Mouse (Mus musculus) urinary bladder, postnatal 14 days (tissue): ENCODE results near the gene Phf7.

Experiments used
- DNase-seq: peaks from one replicate; pipeline ENCODE4 v3.0.0; 2021; ENCODE audit warnings: low spot score

The Phf7 gene

DNA sequence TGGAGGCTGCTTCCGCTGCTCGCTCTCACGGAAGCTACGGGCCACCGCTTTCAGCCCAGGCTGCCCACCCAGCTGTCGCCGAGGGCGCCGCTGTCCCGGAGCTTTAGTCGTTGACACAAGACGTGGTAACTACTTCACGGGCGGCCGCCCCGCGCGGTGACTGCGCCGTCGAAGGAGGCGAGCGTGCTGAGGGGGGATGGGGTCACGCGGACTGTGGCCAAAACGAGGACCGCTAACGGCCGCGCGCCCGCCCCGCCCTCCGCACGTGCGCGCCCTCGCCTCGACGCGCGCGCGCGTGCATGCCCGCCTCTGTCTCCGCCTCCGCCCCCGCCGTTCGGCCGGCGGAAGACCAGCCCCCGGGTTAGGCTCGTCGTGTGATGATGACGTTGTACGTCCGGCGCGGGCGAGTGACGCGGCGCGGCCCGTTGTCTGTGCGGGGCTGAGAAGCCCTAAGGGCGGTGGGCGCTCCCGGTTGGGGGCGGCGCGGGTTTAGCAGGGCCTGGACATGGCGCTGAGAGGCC lies at the start of gene Phf7, which contains the start of gene Bap1:
TSS of gene Phf7 (minus strand) at position 234 of the 521 bp plus-strand sequence.
TSS of gene Bap1 (plus strand) at position 367 of the 521 bp plus-strand sequence.
- DNase-seq: peak; percentile 94

DNA sequence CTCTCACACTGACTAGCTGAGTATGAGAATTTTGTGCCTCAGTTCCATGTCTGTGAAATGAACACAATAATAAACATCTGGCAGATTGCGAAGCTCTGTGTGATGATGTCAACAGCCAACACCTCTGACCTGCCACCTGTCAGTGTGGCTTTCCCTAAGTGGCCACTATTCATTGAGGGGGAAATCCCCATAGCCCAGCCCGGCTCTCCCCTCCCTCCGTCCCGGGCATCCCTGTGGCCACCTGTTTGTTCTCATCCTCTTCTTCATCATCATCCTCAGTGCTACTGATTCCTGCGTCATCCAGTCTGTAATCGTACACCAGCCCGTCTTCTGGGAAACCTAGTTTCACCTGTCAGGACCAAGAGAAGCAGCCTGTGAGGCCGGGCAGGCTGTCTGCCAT lies 34.6 kb upstream of the Phf7 start:
- no peak for DNase-seq

DNA sequence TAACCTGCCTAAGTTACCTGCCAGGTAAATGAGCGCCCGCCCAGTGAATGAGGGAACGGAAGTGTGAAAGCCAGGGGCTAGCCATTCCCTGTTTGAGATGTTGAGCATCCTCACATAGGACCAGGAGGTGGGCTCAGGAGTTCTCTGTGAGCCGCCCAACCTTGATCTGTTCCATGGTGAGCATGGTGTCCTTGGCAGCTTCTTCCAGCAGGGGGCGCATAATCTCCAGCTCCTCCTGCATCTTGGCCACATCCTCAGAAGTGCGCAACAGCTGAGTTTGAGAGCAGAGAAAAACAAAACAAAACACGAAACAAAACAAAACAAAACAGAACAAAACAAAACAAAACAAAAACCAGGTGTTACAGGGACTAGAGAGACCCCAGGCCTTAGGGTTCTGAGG lies 21.0 kb upstream of the Phf7 start:
- peak; percentile 77 for DNase-seq

DNA sequence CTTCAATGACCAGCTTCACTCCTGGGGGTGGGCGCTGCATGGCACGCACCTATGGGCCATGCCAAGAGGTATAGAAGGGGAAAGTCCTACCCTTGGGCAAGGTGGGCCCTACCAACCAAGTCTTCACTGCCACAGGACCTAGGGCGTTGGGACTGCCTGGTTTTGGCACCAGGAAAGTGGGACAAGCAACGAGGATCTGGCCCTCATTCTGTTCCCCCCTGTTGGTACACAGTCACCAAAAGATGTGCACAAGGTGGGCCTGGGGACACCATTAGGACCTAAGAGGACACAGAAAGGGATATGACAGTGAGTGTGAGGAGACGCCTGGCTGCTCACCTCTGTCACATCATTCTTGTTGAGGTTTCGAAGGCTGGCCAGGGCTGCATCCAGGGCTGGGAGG lies 20.0 kb upstream of the Phf7 start:
- no peak for DNase-seq

DNA sequence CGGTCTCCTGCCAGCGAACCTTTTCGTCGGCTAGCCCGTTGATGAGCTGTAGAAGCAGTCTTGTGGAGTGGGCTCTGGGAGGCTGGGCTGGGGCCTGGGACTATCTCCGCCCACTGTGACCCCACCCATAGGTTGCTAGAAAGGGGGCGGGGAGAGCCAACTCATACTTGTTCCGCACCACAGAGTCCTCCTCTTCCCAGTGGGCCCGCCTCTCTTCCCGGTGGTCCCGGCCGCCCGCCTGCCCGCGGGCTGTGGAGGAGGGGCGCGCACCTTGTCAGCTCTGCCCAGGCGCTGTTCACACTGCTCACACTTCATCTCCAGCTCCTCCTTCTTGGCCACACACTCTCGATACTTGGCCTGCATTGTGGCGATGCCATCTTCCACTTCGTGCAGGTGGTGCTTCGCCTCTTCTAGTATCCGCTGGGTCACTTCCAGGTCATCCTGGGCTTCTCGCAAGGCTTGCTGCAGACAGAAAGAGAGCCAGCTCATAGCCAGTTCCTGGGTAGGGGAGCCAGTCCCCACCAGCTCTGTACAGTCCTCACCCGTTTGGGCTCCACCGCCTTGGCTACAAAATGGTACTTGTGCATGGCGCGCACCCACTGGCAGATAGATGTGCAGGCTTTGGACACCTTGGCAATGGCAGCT lies 18.5 kb upstream of the Phf7 start:
- DNase-seq: peak; percentile 54

DNA sequence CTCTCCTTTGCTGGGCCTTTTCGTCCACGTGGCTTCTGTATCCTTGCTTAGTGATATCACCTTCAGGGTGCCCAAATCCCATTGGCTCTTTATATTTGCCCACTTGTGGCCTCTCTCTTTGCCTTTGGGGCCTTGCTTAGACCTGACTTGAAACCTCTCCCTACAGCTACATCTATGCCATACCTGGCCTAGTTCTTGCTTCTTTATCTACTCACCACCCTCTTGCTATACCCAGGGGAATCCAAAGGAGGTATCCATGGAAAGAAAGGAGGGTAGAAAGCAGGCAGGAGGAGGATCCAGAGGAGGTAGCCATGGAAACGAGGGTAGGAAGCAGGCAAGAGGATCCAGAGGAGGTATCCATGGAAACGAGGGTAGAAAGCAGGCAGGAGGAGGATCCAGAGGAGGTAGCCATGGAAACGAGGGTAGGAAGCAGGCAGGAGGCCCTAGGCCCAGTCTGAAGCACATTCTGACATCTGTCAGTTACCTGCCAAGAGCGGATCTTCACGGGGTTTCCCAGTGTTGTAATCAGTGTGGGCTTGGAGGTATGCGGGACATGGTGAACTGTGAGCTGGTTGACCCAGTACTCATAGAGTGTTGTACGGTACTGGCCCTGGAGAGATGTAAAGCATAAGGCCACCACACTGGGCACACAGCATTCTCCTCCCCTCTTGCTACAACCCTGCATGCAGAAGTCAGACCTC lies 17.3 kb upstream of the Phf7 start:
- no peak for DNase-seq

DNA sequence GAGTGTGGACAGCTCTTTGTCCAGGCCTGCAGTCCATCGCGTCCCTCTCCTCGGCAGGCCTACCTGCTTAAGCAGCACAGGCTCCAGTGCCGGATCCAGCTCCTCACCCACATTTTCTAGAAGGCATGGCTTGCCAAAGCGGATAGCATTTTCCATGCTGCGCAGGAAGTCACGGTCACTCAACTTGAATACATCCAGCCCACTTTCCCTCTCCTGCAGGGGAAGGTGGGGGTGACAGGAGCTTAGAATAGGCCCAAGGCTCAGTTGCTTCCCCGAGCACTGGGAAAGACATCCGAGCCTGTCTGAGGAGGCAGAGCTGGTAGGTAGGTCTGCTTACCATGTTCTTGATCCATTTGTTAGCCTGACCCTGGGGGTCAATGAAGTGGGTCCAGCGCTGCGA lies 16.5 kb upstream of the Phf7 start:
- DNase-seq: no peak

DNA sequence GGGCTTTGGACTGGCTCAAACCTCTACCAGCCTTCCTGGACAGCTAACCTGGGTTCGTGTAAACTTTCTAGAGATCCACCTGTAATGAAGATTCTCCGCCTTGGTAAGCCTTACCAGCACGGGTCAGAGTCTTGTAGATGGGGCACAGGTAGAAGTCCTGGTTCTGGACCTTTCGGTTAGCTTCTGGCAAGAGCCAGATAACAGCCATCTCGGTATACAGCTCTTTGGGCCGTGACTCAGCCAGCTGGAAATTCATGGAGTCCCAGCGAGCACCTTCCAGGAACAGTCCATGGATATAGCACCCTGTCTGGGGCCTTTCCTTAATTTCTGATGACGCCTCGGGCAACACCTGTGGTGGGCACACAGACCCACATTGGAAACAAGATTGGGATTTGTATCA lies 9.8 kb upstream of the Phf7 start:
- DNase-seq: no peak

DNA sequence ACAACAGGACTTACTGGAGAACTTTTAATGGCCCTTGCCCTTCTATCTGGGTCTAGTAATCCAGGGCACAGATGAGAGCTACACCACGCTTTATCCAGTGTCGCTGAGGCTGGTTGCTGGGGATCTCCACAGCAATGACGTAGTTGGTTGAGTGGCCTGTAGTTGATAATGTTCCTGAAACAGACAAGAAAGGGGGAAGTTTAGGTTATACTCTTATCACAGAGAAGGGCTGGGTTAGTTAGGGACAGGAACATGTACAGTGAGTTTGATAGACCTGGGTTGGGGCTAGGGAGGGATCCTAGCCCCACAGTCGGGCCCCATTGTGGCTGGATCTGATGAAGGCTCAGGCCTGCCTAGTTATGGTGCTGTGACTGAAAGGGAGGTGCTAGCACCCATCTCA lies 9.3 kb upstream of the Phf7 start:
- no peak for DNase-seq

DNA sequence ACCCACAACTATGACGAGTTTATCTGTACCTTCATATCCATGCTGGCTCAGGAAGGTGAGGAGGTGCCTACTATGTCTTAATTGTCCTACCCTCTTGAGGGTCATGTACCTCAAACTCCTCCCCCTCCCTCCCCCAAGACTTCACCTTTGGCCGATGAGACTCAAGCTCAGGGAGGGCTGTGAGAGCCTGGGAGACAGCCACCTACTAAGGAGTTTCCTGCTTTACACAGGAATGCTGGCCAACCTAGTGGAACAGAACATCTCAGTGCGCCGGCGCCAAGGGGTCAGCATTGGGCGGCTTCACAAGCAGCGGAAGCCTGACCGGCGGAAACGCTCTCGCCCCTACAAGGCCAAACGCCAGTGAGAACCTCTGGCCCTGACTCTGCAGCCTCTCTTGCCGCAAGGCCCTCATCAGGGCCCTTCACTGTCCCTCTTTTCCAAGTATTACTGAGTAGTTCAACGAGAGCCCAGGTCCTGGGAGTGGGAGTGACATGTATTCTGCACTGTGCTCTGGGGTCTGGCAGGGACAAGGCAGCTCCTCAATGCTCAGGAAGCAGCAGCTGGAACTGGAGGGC lies 7.4 kb upstream of the Phf7 start:
- DNase-seq: no peak

DNA sequence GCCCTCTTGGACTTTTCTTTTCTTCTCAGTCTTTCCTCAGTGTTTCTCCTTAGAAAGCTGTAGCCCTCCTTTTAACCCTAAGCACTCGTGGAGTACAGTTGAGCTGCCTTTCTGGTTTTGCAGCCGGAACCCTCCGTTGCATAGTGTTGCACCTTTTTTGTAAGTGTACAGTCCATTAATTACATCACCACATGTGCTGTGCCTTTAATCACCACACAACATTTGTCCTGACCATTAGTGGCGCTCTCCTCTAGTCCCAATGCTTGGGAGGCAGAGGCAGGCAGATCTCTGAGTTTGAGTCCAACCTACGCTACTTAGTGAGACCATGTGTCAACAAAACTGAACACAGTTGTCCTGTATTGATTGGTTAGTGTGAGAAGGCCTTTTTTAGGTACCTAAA lies 974 bp upstream of the Phf7 start:
- no peak for DNase-seq

DNA sequence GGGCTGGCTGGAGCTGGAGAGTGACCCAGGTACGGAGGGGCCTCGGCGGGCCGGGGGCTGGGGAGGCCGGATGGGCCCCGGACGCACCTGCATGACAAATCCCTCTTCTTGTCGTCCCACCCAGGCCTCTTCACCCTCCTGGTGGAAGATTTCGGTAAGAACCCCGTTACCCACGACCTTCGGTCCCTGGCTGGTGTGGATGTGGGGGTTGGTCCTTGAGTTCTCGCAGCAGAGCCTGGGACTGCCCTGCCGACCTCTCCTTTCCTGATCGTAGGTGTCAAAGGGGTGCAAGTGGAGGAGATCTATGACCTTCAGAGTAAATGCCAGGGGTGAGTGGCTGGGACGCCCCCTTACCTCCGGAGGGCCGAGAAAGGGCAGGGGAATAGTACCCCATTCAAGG lies 509 bp upstream of the Phf7 start:
- no peak for DNase-seq

DNA sequence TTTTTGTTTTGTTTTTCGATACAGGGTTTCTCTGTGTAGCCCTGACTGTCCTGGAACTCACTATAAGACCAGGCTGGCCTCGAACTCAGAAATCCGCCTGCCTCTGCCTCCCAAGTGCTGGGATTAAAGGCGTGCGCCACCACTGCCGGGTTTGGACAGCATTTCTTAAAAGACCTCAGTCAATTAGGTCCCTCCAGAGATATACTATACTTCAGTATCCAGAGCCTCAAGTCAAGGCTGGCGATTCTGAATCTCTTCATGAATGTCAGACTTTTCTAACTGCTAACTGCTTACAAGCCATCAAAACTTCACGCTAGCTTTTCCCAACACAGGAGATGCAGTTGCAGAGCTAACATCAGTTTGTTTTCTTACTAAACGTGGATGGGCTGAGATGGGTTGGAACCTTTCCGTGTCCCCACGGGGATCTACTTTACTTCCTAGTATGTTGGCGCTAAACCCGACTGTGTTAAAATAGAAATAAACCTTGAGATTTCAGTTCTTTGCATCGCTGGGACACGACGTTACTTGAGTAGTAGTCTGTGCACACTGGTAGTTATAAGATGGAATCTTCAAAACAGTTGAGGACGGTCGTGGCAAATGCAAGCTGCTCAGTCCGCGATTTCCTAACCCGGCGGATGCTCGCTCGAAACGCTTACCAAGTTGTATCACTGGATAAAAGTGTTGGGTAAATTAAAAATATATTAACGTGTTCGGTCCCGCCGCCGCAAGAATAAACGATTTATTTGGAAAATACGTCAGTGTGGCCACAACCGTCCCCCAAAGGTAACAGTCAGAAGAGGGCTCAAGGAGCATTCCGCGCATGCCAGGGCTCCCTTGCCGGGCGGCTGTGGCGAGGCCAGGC lies 664 bp downstream of the Phf7 start:
- no peak for DNase-seq

DNA sequence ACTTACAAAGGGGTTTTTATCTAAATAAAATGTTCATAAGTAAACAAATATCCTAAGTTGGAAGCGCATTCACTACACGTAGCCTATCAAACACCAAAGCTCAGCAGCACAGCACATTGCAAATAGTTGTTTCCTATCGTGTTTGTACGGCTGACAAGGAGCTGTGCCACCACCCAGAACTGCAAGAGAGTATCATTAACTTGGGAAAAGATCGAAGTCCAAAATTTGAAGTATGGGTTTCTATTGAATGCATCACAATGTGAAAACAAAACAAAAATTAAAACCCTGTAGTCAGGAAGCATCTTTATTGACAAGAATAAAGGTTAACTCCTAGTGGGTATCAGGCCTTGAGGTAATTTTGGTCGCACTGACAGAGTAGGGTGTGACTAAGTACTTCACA lies 2.7 kb downstream of the Phf7 start:
- no peak for DNase-seq

DNA sequence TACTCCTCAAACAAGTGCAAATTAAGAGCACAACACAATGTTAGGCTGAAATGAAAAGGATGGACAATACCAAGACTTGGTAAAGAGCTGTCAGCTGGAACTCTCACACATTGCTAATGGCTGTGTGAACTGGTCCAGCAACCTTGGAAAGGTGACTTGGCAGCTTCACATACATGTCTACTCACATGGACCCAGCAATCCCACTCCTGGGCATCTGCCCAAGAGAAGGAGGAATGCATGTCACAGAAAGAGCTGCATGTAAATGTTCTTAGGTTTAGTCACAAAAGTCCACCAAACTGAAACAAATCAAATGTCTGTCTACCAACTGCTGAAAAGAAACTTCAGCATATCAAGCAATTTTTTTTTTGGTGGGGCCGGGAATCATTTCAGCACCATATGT lies 5.2 kb downstream of the Phf7 start:
- no peak for DNase-seq

DNA sequence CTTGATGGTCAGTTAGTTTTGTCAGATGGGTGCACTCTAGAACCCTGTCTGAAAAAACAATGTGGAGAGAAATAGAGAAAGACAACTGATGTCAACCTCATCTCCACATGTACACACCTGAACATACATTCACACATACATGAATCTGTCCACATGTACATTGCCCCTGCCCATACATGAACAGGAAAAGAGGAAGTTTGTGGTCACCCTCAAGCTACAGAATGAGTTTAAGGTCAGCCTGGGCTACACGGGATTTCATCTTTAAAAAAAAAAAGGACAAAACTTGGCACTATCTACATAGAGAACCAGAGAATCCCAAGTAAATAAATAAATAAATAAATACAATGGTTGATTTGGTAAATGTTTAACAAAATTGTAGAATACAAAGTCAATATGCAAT lies 6.3 kb downstream of the Phf7 start:
- DNase-seq: no peak

DNA sequence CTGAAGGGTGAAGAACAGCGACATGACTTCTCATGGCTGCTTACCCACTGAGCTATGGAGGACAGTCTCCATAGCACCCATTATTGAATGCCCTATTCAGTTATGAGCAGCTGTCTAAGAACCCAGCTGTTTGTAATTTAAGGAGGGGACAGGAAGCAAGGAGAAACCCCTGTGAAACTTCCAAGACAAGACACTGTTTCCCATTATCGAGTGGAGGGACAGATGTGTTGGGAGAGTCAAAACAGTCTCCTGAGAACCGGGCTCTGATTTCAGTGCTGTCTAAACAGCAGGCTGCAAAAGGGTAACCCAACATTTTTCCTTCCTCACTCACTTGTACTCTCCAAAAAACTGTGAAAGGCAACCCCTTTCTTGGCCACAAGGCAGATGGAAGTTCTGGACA lies 10.6 kb downstream of the Phf7 start:
- DNase-seq: no peak

DNA sequence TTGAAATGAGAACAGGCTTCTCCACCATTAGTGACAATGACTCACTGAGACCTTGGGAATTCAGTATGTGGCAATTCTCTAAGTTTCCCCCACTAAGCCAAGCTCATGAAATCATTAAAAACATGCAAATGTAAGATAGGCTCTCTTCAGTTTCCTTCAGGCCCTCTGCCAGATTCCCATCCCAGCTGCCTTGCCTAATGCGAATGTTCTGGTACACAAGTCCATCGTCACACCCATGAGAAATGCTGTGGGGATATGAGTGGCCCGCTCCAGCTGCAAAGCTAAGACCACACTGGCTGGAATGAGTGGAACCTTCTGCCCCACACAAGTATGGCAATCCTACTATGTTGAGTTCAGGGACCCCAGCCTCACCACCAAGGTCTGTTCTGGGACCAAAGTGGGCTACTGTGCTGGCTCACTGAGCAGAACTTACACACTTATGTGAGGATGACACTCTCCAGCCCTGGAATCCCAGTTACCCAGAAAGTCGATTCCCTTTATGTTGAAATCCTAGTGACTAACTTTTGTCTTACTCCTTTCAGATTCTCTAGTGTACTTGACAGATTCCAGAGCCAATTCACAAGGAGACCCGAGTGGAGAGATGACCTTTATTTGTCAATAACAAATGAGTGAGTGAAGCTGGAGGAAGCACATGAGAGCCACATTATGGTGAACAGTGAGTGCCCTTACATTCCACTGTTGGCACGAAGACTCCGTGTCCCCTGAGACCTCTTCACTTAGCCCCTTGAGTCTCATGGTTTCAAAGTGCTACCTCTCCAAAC lies 13.8 kb downstream of the Phf7 start:
- peak; percentile 54 for DNase-seq

DNA sequence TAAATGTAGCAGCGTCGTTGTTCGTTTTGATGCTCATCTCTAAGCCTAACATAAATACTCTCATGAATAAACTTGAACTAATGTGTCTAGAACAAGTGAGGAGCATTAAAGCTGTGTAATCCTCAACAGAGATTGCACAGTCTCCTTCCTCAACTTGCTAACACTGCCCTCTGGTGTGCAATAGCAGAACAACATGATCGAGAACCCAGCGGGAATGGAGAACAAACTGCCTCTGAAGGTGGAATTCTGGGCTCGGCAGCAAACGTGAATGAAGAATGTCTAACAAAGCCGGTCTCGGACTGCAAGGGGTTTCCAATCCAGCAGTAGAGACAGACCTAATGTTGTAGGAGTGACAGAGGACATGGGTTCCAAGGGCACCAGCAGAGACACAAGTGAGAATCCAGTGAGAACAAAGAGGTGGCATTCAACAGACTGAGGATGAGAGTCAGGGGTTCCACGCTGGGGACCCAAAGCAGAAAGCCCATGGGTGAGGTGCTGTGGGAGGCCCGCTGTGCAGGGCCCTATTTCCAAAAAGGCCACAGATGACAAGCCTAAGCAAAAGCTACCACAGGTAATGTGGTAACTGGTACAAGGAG lies 17.0 kb downstream of the Phf7 start:
- DNase-seq: peak; percentile 86

DNA sequence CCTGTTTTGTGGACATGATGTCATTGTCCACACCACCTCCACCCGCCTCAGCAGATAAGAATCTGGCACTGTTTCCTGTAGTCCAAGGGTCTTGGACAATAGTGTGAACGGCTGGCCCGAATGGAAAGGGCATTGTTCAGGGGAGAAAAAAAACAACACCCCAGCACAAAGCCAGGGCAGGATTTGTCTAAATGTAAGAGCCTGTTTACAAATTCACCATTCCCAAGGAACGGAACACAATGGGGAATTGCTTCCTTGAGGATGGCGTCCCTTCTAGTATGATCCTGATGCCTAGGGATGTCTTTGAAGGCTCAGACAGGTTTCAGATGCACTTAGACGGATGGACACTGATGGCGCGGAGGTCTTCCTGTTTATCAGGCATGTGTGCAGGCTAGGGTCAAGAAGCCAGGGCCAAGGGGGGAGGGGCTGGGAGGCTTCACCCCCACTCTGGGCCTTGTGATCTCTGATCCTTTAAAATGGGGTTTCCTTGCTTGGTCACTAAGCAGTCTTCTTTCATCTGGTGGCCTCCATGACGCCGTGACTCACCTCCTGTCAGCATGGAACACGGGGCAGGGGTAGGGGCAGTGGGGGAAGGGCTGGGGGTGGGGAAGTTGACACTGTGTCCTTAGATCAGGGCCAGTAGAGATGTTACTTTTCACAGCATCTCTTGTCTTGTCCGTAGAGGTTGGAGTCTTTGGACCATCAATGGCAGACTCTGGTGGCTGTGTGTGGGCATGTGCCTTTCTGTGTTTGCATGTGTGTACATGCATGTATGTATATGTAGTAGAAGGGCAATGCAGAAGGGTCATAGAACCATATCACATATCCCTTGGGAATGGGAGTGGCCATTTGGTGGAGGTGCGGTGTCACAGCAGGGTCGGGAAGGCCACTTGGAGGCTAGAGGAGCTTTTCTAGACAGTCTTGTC lies 17.8 kb downstream of the Phf7 start:
- no peak for DNase-seq
